Mouse (Mus musculus): ENCODE measurements around the gene Itih5. TPM values are rescaled to one million over a fixed set of nuclear protein-coding genes. Genes with fewer than 3 reads are reported as not detected.

Itih5 gene
- total and polyA plus RNA-seq, 3 experiments: not detected

DNA sequence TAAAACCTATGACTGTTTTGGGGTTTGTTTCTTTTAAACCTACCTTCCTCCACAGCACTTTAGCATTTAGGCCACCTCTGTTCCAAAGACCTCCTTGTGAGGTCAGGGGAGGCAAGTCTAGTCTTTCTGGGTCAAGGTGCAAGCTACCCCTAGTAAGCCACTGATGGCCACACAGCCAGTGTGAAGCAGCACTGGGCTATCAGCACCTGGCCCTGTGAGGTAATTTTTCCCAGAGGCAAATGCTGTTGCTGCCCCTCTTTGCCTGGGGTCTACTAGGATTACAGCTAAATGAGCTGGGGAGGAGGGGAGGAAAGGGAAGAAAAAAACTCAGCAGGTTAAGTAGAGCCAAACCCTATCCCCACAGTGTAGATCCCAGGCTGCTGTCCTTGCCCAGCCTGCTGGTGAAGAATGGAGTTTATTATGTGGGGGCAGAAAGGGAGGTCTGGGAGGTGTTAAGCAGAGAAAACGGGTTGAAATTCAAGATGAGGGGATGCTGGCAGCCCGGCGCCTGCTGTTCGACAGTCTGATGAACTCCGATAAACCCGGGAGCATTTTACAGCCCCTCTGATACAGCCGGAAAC, 110.6 kb downstream of the Itih5 start:
- no peak for TF ChIP-seq KAT2A (conservative IDR thresholded peaks at IDR 0.05; ENCODE audit: low read depth, low read length)
- TF ChIP-seq GATA1 (IDR thresholded peaks at IDR 0.05; ENCODE audit: low read depth, low read length): no peak
- no peak for TF ChIP-seq ZKSCAN1 (IDR thresholded peaks at IDR 0.05; ENCODE audit: low read depth, low read length)
- no peak for TF ChIP-seq GABPA (IDR thresholded peaks at IDR 0.05; ENCODE audit: low read depth, low read length)
- TF ChIP-seq EP300 (IDR thresholded peaks at IDR 0.05; ENCODE audit: low read depth in 1 of 2, low read length in 2 of 2): no peak
- no peak for TF ChIP-seq ETS1 (IDR thresholded peaks at IDR 0.05; ENCODE audit: low read depth, low read length)
- TF ChIP-seq TCF12 (IDR thresholded peaks at IDR 0.05; ENCODE audit: low read depth, low read length): no peak
- no peak for TF ChIP-seq ZC3H11A (IDR thresholded peaks at IDR 0.05; ENCODE audit: low read depth, low read length)
- no peak for TF ChIP-seq POLR2AphosphoS2 (IDR thresholded peaks at IDR 0.05; ENCODE audit: low read length)
- TF ChIP-seq UBTF (IDR thresholded peaks at IDR 0.05; ENCODE audit: borderline replicate concordance, insufficient read depth, low read depth, low read length): no peak
- Histone ChIP-seq H3K4me1 (ENCODE audit: control insufficient read depth in 1 of 2, insufficient read depth in 2 of 2, low read length in 2 of 2) (no peaks in the 10 kb centered on the region), H3K79me2 (ENCODE audit: control insufficient read depth, insufficient read depth, low read length, poor library complexity) (no peaks in the 10 kb centered on the region), H3K27ac (ENCODE audit: control insufficient read depth, low read depth, low read length) (no peak overlapping the region), H3K27me3 (ENCODE audit: control insufficient read depth in 1 of 2, insufficient read depth in 2 of 2, low read length in 2 of 2) (no peaks in the 10 kb centered on the region; a peak in 1 of 4 replicates), H3K9me3 (replicated peaks; ENCODE audit: insufficient read depth, low read length) (no peaks in the 10 kb centered on the region), H3K9ac (ENCODE audit: control insufficient read depth, low read depth, low read length, poor library complexity, severe bottlenecking) (no peak overlapping the region), H3K4me3 (ENCODE audit: control insufficient read depth in 1 of 2, insufficient read depth in 1 of 2, low read depth in 2 of 2, low read length in 2 of 2) (no peak overlapping the region), H3K36me3 (ENCODE audit: control insufficient read depth in 1 of 2, insufficient read depth in 2 of 2, low read length in 2 of 2) (no peaks in the 10 kb centered on the region)
- DNase-seq (ENCODE audit: low read depth, low spot score): no peak

DNA sequence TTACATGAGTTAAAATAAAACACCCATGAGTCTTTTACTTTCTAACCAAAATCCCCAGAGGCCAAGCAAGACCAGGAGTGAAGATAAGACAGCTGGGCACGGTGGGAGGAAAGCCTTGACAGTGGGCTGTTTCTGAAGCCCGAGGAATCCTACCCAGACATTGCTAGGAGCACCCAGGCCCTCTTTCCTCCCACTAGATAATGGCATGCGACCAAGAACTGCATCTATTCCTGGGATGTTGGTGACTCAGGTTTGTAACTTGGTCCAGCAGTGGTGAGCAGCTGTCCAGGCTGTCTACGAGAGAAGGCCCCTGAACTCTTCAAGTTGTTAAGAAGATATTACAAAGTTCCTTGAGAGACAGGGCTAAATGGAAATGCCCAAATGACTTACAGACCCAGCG, 112.5 kb downstream of the Itih5 start:
- DNase-seq (ENCODE audit: low read depth, low spot score): no peak
- Histone ChIP-seq H3K4me3 (ENCODE audit: control insufficient read depth in 1 of 2, insufficient read depth in 1 of 2, low read depth in 2 of 2, low read length in 2 of 2) (no peak overlapping the region), H3K27me3 (ENCODE audit: control insufficient read depth in 1 of 2, insufficient read depth in 2 of 2, low read length in 2 of 2) (no peaks in the 10 kb centered on the region; a peak in 1 of 4 replicates), H3K79me2 (ENCODE audit: control insufficient read depth, insufficient read depth, low read length, poor library complexity) (no peaks in the 10 kb centered on the region), H3K9ac (ENCODE audit: control insufficient read depth, low read depth, low read length, poor library complexity, severe bottlenecking) (no peak overlapping the region), H3K4me1 (ENCODE audit: control insufficient read depth in 1 of 2, insufficient read depth in 2 of 2, low read length in 2 of 2) (no peaks in the 10 kb centered on the region), H3K27ac (ENCODE audit: control insufficient read depth, low read depth, low read length) (no peak overlapping the region), H3K36me3 (ENCODE audit: control insufficient read depth in 1 of 2, insufficient read depth in 2 of 2, low read length in 2 of 2) (no peaks in the 10 kb centered on the region), H3K9me3 (replicated peaks; ENCODE audit: insufficient read depth, low read length) (no peaks in the 10 kb centered on the region)
- no peak for TF ChIP-seq MYC (IDR thresholded peaks at IDR 0.05; ENCODE audit: low read depth, low read length)
- TF ChIP-seq CTCF (IDR thresholded peaks at IDR 0.05 in 2 of 3, conservative IDR thresholded peaks at IDR 0.05 in 1 of 3; ENCODE audit: control insufficient read depth in 1 of 3, insufficient read depth in 1 of 3, low read depth in 2 of 3, low read length in 3 of 3, poor library complexity in 1 of 3, severe bottlenecking in 1 of 3): no peak
- TF ChIP-seq ZMIZ1 (IDR thresholded peaks at IDR 0.05; ENCODE audit: low read depth, low read length): no peak
- TF ChIP-seq UBTF (IDR thresholded peaks at IDR 0.05; ENCODE audit: borderline replicate concordance, insufficient read depth, low read depth, low read length): no peak
- TF ChIP-seq ELF1 (IDR thresholded peaks at IDR 0.05; ENCODE audit: low read depth, low read length): no peak
- no peak for TF ChIP-seq EP300 (IDR thresholded peaks at IDR 0.05; ENCODE audit: low read depth in 1 of 2, low read length in 2 of 2)
- TF ChIP-seq NELFE (IDR thresholded peaks at IDR 0.05; ENCODE audit: low read depth, low read length): no peak
- no peak for TF ChIP-seq POLR2AphosphoS2 (IDR thresholded peaks at IDR 0.05; ENCODE audit: low read length)
- TF ChIP-seq MXI1 (IDR thresholded peaks at IDR 0.05; ENCODE audit: low read depth, low read length): no peak
- TF ChIP-seq RCOR1 (IDR thresholded peaks at IDR 0.05; ENCODE audit: low read depth, low read length): no peak
- TF ChIP-seq MAX (IDR thresholded peaks at IDR 0.05; ENCODE audit: low read length): no peak
- no peak for TF ChIP-seq TAL1 (IDR thresholded peaks at IDR 0.05; ENCODE audit: low read length)
- TF ChIP-seq GABPA (IDR thresholded peaks at IDR 0.05; ENCODE audit: low read depth, low read length): no peak
- TF ChIP-seq ZC3H11A (IDR thresholded peaks at IDR 0.05; ENCODE audit: low read depth, low read length): no peak
- TF ChIP-seq CHD1 (IDR thresholded peaks at IDR 0.05; ENCODE audit: low read depth, low read length): no peak
- TF ChIP-seq ZKSCAN1 (IDR thresholded peaks at IDR 0.05; ENCODE audit: low read depth, low read length): no peak
- TF ChIP-seq POLR2A (IDR thresholded peaks at IDR 0.05; ENCODE audit: control insufficient read depth in 1 of 2, insufficient read depth in 1 of 2, low read depth in 1 of 2, low read length in 2 of 2, poor library complexity in 1 of 2): no peak
- no peak for TF ChIP-seq ZNF384 (IDR thresholded peaks at IDR 0.05; ENCODE audit: low read depth, low read length)
